Mouse (Mus musculus) midbrain, embryonic 16.5 days (tissue): ENCODE measurements around the gene Comtd1. TPM values are rescaled to one million over a fixed set of nuclear protein-coding genes. Genes with fewer than 3 reads are reported as not detected.

Source experiments
- ATAC-seq: fragments of 200-750 bp; cut with Nextera tagmentation; 2 replicates; pipeline ENCODE4 v1.8.0; 2017; ENCODE audit warnings: moderate TSS enrichment
- H3K27ac ChIP-seq: fragments of 300-500 bp; sonication (generic); 2 replicates; pipeline ENCODE4 v1.5.1; 2014; ENCODE audit warnings: mild to moderate bottlenecking, low read length, mixed read lengths
- H3K27me3 ChIP-seq: fragments of 300-500 bp; sonication (generic); 2 replicates; pipeline ENCODE4 v1.6.1; 2014; ENCODE audit warnings: low read depth, low read length, mixed read lengths; ENCODE audit not compliant: control insufficient read depth, insufficient read depth
- H3K36me3 ChIP-seq: fragments of 300-500 bp; sonication (generic); 2 replicates; pipeline ENCODE4 v1.6.1; 2014; ENCODE audit warnings: mild to moderate bottlenecking, low read length, moderate library complexity, mixed read lengths; ENCODE audit not compliant: control insufficient read depth, insufficient read depth
- H3K4me1 ChIP-seq: fragments of 300-500 bp; sonication (generic); 2 replicates; pipeline ENCODE4 v1.6.1; 2014; ENCODE audit warnings: mild to moderate bottlenecking, low read length, mixed read lengths; ENCODE audit not compliant: control insufficient read depth, insufficient read depth
- H3K4me2 ChIP-seq: fragments of 300-500 bp; sonication (generic); 2 replicates; pipeline ENCODE4 v1.6.1; 2014; ENCODE audit warnings: mild to moderate bottlenecking, low read length, mixed read lengths
- H3K4me3 ChIP-seq: fragments of 300-500 bp; sonication (generic); 2 replicates; pipeline ENCODE4 v1.5.1; 2014; ENCODE audit warnings: low read depth, mild to moderate bottlenecking, low read length, moderate library complexity, mixed read lengths
- H3K9ac ChIP-seq: fragments of 300-500 bp; sonication (generic); 2 replicates; pipeline ENCODE4 v1.6.1; 2014; ENCODE audit warnings: low read depth, low read length, mixed read lengths
- H3K9me3 ChIP-seq: fragments of 300-500 bp; sonication (generic); replicated peaks from 2 replicates; pipeline ENCODE4 v1.6.1; 2014; ENCODE audit warnings: mild to moderate bottlenecking, low read length, mixed read lengths; ENCODE audit not compliant: control insufficient read depth, poor library complexity, severe bottlenecking
- WGBS: fragments of 180-500 bp; shearing (Covaris S2); extraction: QIAGEN DNeasy Blood & Tissue Kit; methylation state at CpG from one replicate; pipeline ENCODE4 v1.1.7; 2014; 5-methylcytosine and 5-hydroxymethylcytosine counted together
- polyA plus RNA-seq: library from polyadenylated mRNA; unstranded; fragments of >200 nt; fragmentation: Nextera tagmentation; extraction: Ambion mirVana; gene quantifications from 2 replicates; pipeline ENCODE4 v1.2.1, GENCODE M21; 2015

Gene Comtd1
- polyA plus RNA-seq, 1 experiment from 2014 or later: 58.7 TPM

DNA sequence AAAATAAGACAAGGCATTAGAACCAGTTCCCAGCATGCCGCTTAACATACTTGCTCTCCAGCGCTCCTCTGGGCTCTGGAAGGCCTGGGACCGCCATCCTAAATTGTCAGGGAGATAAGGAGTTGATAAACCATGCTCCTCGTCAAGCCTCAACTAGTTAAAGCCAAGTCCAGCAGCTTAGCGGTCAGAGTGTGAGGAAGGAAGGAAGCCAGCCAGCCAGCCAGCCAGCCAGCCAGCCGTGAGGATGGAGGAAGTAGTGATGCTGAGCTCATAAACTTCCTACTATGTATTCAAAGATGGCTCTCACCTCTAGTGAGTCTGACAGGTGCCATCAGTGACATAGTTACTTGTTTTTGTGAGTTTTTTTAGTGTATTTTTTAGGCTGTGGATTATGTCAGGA lies 5.5 kb downstream of the Comtd1 start:
- peaks cover 11% of the 10 kb centered on the region; the same call in 1 of the 2 replicates for H3K36me3 ChIP-seq
- no peak overlapping the region for H3K9ac ChIP-seq
- peaks cover 9% of the 10 kb centered on the region; the same call in 1 of the 2 replicates for H3K4me1 ChIP-seq
- 89% methylated on average over 6 of the region's 6 CpGs for WGBS
- no peak overlapping the region for H3K4me3 ChIP-seq
- H3K9me3 ChIP-seq: no peaks in the 10 kb centered on the region
- H3K27me3 ChIP-seq: no peaks in the 10 kb centered on the region
- H3K4me2 ChIP-seq: no peak overlapping the region
- no peak overlapping the region for H3K27ac ChIP-seq
- no peak for ATAC-seq

DNA sequence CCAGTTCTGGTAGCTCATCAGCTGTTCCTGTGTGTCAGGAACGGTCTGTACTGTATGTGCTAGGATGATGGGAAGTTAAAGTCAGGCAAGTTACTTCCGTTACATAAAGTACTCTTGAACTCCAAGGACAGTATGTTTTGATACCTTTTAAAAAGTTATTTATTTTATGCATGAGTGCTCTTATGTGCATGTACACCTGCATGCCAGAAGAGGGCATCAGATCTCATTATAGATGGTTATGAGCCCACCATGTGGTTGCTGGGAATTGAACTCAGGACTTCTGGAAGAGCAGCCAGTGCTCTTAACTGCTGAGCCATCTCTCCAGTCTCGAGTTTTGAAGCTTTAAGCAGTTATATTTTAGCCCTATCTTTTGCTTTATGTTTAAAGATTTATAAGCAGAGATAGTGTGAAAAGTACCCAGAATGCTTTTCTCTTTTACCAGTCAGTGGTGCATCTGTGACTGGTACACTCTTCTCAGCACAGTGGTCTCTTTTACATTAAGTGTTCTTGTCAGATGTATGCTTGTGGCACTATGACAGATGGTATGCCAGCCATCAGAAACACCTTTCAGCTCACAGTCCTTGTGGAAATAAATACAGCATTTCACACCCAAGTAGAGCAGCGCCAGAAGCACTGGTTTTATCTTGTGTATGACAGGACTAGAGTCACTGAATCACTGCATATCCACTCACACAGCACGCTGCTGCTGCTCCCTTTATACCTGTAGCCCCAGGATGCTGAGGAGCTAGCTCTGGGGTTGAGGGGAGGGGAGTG lies 6.8 kb downstream of the Comtd1 start:
- Histone ChIP-seq H3K4me1 (peaks cover 3% of the 10 kb centered on the region; the same call in 1 of the 2 replicates), H3K27ac (no peak overlapping the region), H3K4me3 (no peak overlapping the region), H3K36me3 (peaks cover 12% of the 10 kb centered on the region; the same call in 1 of the 2 replicates), H3K9ac (no peak overlapping the region), H3K4me2 (no peak overlapping the region), H3K9me3 (no peaks in the 10 kb centered on the region), H3K27me3 (no peaks in the 10 kb centered on the region)
- no peak for ATAC-seq
- WGBS: 96% methylated on average over 5 of the region's 5 CpGs

DNA sequence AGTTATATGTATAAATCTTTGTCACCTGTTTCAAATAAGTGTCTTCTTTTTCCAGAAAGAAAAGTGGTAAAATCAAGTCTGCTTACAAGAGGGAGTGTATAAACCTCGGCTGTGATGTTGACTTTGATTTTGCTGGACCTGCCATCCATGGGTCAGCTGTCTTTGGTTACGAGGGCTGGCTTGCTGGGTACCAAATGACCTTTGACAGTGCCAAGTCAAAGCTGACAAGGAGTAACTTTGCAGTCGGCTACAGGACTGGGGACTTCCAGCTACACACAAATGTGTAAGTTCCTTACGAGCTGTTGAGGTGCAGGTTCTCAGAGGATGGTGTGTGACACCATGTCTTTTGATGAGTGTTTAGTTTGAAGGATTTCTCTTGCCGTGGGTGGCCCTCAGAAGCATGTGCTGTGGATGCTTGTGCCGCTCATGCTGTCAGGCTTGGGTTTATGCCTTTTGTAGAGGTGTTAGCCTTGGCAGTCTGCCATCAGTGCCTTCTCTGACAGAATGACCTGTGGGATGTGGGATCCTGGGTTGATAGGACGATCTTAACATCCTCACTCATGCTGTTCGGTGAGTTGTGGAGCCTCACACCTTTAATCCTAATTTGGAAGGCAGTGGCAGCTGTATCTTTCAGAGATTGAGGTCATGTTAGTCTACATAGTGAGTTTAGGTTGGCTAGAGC lies 10.3 kb downstream of the Comtd1 start:
- Histone ChIP-seq H3K27ac (no peak overlapping the region), H3K9me3 (no peaks in the 10 kb centered on the region), H3K4me3 (no peak overlapping the region), H3K9ac (no peak overlapping the region), H3K27me3 (no peaks in the 10 kb centered on the region), H3K4me2 (no peak overlapping the region), H3K4me1 (peaks cover 1% of the 10 kb centered on the region; the same call in 1 of the 2 replicates), H3K36me3 (peaks cover 9% of the 10 kb centered on the region; the same call in 1 of the 2 replicates)
- no peak for ATAC-seq
- 81% methylated on average over 8 of the region's 8 CpGs for WGBS

DNA sequence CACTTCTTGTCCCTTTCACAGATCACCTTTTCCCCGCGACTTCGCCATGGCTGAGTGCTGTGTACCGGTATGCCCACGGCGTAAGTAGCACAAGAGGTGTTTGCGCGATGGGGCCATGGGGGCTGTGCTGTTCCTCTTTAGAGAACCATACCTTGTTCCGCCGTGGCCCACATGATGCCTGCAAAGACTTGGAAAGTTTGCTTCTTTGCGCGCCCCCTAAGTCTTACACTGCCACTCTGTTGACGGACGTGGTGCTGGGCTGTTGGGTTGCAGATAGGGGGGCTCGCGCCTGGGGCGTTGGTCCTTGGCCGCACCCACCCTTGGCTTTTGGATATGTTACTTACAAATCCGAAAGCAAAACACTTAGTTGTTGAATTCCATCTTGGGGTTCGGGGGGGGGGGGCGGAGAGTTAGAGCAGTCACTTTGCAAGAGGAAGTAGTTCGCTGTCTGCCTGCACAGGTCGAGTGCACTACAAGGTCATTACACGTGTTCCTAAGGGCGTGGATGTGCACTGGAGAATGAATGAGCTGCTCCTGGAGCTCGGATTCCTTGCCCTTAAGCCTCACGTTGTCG lies 16.9 kb downstream of the Comtd1 start:
- H3K36me3 ChIP-seq: no peaks in the 10 kb centered on the region
- H3K4me3 ChIP-seq: peak overlapping the region; percentile 77
- H3K4me2 ChIP-seq: peak overlapping the region; percentile 84
- ATAC-seq: 0 out of 2 replicates have a peak, but pooled peaks have one; percentile 1
- WGBS: under 1% methylated on average over 28 of the region's 28 CpGs
- no peaks in the 10 kb centered on the region for H3K9me3 ChIP-seq
- H3K9ac ChIP-seq: peak overlapping the region; percentile 84
- peak overlapping the region; percentile 96 for H3K27ac ChIP-seq
- peaks cover 16% of the 10 kb centered on the region for H3K4me1 ChIP-seq
- H3K27me3 ChIP-seq: no peaks in the 10 kb centered on the region

DNA sequence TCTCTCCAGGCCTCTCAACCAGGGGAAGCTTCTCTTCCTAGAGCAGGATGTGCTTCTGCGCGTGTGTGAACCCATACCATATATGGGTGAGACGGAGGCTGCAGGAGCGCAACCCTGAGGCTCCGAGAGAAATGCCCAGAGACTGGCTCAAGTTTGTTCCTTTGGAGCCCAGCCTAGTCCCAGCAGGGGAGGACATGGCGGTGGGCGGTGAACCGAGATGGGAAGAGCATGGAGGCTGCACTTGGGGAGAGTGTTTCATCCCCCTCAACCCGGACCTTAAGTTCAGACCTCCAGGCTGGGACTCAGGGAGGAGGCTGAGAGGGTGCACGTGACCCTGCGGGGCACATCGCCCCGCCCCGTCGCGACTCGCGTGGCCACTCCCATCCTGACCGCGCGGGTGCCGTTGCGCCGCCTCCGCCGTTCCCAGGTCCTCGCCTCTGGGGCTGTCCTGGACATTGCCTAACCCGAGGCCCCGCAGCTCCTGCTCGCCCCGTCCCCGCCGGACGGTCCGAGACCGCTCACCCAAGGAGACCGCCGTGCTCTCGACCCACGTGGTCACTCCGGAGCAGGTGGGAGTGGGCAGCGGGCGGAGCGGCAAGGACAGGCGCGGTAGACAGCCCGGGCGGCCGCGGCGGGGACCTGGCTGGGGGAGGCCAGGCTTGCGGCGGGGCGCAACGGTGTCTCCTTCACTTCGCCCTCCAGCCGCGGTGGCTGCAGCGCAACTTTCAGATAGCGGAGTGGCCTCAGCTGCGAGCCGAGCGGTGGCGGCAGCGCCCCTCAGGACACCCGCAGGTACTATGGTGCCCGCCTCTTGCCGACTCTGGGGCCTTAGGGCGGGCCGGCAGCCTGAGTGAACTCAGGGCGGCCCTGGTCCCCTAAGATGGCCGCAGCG lies 17.7 kb downstream of the Comtd1 start:
- Histone ChIP-seq H3K4me1 (peaks cover 16% of the 10 kb centered on the region), H3K9ac (peak overlapping the region; percentile 84), H3K27me3 (no peaks in the 10 kb centered on the region), H3K9me3 (no peaks in the 10 kb centered on the region), H3K4me3 (peak overlapping the region; percentile 77), H3K27ac (peak overlapping the region; percentile 96), H3K36me3 (no peaks in the 10 kb centered on the region), H3K4me2 (peak overlapping the region; percentile 84)
- peak; percentile 97 for ATAC-seq
- WGBS: 0% methylated on average over 61 of the region's 73 CpGs

DNA sequence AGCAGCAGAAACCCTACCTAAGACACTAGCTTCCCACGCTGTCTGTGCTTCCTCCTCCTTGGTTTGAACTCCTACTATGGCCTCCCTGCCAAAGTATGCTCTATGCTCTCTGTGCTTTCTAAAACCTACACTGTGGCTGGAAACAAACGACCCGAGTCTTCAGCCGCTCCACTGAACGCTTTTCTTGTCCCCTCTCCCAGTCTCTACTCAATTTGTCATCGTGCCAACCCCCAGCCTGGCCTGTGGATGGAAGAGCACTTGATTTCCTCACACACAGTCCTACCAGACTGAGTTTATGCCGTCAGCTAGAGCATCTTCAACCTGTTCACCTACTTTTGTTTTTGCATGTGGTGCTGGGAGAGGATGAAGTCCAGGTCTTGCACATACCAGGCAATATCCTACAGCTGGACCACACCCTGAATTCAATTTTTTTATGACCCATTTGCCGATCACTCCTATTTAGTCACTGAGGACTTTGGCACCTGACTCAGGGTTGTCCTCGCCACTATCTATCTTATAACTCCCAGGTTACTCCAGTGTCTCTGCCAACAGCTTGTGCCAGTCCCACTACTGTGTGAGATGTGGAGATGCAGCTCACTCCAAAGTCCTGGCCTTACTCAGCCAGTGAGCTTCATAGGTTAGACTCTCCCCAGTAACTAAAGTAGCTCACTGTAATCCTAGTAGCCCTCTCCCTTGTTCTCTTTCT lies 22.8 kb downstream of the Comtd1 start:
- no peak overlapping the region for H3K9ac ChIP-seq
- no peaks in the 10 kb centered on the region for H3K36me3 ChIP-seq
- no peak overlapping the region for H3K4me2 ChIP-seq
- no peaks in the 10 kb centered on the region for H3K27me3 ChIP-seq
- no peak overlapping the region for H3K27ac ChIP-seq
- WGBS: 86% methylated on average over 9 of the region's 9 CpGs
- no peak for ATAC-seq
- H3K4me3 ChIP-seq: no peak overlapping the region
- H3K4me1 ChIP-seq: no peaks in the 10 kb centered on the region; the same call in 1 of the 2 replicates
- no peaks in the 10 kb centered on the region for H3K9me3 ChIP-seq

DNA sequence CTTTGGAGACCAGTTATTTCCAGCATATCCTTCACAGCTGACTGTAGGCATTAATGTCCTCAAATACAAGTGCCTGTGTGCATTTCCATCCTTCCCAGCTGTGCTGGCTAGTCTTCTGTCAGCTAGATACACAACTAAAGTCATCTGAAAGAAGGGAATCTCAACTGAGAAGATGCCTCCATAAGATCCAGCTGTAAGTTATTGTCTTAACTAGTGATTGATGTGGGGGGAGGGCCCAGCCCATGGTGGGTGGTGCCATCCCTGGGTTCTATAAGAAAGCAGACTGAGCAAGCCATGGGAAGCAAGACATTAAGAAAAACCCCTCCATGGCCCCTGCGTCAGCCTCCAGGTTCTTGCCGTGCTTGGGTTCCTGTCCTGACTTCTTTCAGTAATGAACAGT lies 23.8 kb downstream of the Comtd1 start, which contains the start of gene Vdac2:
TSS of gene Vdac2 (plus strand) at position 301 of the 400 bp plus-strand sequence.
- H3K36me3 ChIP-seq: no peaks in the 10 kb centered on the region
- no peak within 1 kb of the TSS for H3K4me3 ChIP-seq
- H3K9ac ChIP-seq: no peak within 1 kb of the TSS
- no peaks in the 10 kb centered on the region for H3K27me3 ChIP-seq
- ATAC-seq: no peak
- 94% methylated on average over 2 of the region's 2 CpGs for WGBS
- H3K4me2 ChIP-seq: no peak within 1 kb of the TSS
- no peak within 1 kb of the TSS for H3K27ac ChIP-seq
- H3K9me3 ChIP-seq: no peaks in the 10 kb centered on the region
- H3K4me1 ChIP-seq: no peaks in the 10 kb centered on the region

DNA sequence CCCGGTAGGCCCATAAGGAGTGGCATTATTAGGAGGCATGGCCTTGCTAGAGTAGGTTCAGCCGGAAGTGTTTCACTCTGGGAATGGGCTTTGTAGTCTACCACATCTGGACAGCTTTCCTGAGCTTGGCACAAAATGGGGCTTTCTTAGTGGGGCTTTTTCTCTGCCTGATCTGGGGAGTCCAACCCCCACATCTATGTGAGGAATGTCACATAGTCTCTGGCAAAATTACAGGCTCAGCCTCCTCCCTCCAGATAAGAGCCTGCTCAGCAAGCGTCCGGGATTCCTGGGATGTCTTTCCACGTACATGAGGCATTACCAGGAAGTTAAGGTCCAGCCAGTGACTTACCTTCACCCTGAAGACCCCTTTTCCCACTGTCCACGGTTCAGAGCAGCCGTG lies 24.9 kb downstream of the Comtd1 start:
- Histone ChIP-seq H3K27me3 (no peaks in the 10 kb centered on the region), H3K4me2 (no peak overlapping the region), H3K9ac (no peak overlapping the region), H3K9me3 (no peaks in the 10 kb centered on the region), H3K4me3 (no peak overlapping the region), H3K27ac (no peak overlapping the region), H3K36me3 (no peaks in the 10 kb centered on the region), H3K4me1 (no peaks in the 10 kb centered on the region)
- ATAC-seq: no peak
- WGBS: 80% methylated on average over 7 of the region's 7 CpGs
